Mouse (Mus musculus): ENCODE measurements around the gene Abr. TPM values are rescaled to one million over a fixed set of nuclear protein-coding genes. Genes with fewer than 3 reads are reported as not detected.

Gene Abr
- polyA plus RNA-seq, 1 experiment from 2014 or later, result 73.4 TPM

GRCm38 (mm10) chr11:76586119-76586518 is 36.0 kb downstream of the Abr start:
- no peaks in the 10 kb centered on the region for H3K4me1 ChIP-seq
- WGBS, result 83% methylated on average over 3 of the region's 3 CpGs
- ATAC-seq (ENCODE audit: low FRiP score), result no peak

GRCm38 (mm10) chr11:76577588-76578257 is 44.4 kb downstream of the Abr start:
- no peak overlapping the region for H3K4me3 ChIP-seq (replicated peaks)
- H3K27ac ChIP-seq, result no peak overlapping the region
- peaks cover 7% of the 10 kb centered on the region; the same call in 1 of the 2 replicates for H3K4me1 ChIP-seq
- no peaks in the 10 kb centered on the region for H3K36me3 ChIP-seq (replicated peaks)
- H3K27me3 ChIP-seq, result peaks cover 9% of the 10 kb centered on the region
- no peak overlapping the region for H3K4me2 ChIP-seq
- no peaks in the 10 kb centered on the region for H3K9me3 ChIP-seq
- 30% methylated on average over 12 of the region's 12 CpGs for WGBS
- H3K9ac ChIP-seq, result no peak overlapping the region
- ATAC-seq (ENCODE audit: low FRiP score), result peak; percentile 74

More at GRCm38 (mm10) chr11:76586119-76586518, 36.0 kb downstream of the Abr start:
- no peak overlapping the region for H3K4me3 ChIP-seq (replicated peaks)
- no peaks in the 10 kb centered on the region for H3K9me3 ChIP-seq
- H3K27me3 ChIP-seq, result no peaks in the 10 kb centered on the region
- H3K36me3 ChIP-seq (replicated peaks), result no peaks in the 10 kb centered on the region
- H3K4me2 ChIP-seq, result no peak overlapping the region
- no peak overlapping the region for H3K27ac ChIP-seq
- no peak overlapping the region for H3K9ac ChIP-seq

- Histone ChIP-seq H3K4me1 (peaks cover 38% of the 10 kb centered on the region), H3K9me3 (no peaks in the 10 kb centered on the region), H3K27ac (no peak overlapping the region), H3K27me3 (peaks cover 23% of the 10 kb centered on the region), H3K36me3 (replicated peaks) (no peaks in the 10 kb centered on the region), H3K4me2 (no peak overlapping the region), H3K4me3 (replicated peaks) (no peak overlapping the region), H3K9ac (no peak overlapping the region)
- no peak for ATAC-seq (ENCODE audit: low FRiP score)
- 85% methylated on average over 6 of the region's 6 CpGs for WGBS
Observed at GRCm38 (mm10) chr11:76572820-76573385, 49.2 kb downstream of the Abr start.

- Histone ChIP-seq H3K36me3 (replicated peaks) (no peaks in the 10 kb centered on the region), H3K4me1 (peaks cover 35% of the 10 kb centered on the region), H3K4me3 (replicated peaks) (peak overlapping the region; percentile 70), H3K9me3 (no peaks in the 10 kb centered on the region), H3K4me2 (peak overlapping the region; percentile 98), H3K9ac (peak overlapping the region; percentile 88), H3K27me3 (peaks cover 20% of the 10 kb centered on the region), H3K27ac (no peak overlapping the region)
- WGBS, result 7% methylated on average over 9 of the region's 9 CpGs
- peak; percentile 54 for ATAC-seq (ENCODE audit: low FRiP score)
Observed at GRCm38 (mm10) chr11:76571613-76571929, 50.5 kb downstream of the Abr start.

GRCm38 (mm10) chr11:76570741-76571612 is 51.1 kb downstream of the Abr start:
- peak overlapping the region; percentile 70 for H3K4me3 ChIP-seq (replicated peaks)
- peak; percentile 82 for ATAC-seq (ENCODE audit: low FRiP score)
- peak overlapping the region; percentile 98 for H3K4me2 ChIP-seq
- WGBS, result under 1% methylated on average over 64 of the region's 66 CpGs
- H3K9me3 ChIP-seq, result no peaks in the 10 kb centered on the region
- H3K4me1 ChIP-seq, result peaks cover 38% of the 10 kb centered on the region
- no peaks in the 10 kb centered on the region for H3K36me3 ChIP-seq (replicated peaks)
- H3K27me3 ChIP-seq, result peaks cover 20% of the 10 kb centered on the region
- H3K9ac ChIP-seq, result peak overlapping the region; percentile 88
- H3K27ac ChIP-seq, result no peak overlapping the region; the same call in 1 of the 2 replicates

- 6% methylated on average over 10 of the region's 10 CpGs for WGBS
- Histone ChIP-seq H3K4me3 (replicated peaks) (peak overlapping the region; percentile 70), H3K9me3 (no peaks in the 10 kb centered on the region), H3K27me3 (peaks cover 20% of the 10 kb centered on the region), H3K4me1 (peaks cover 41% of the 10 kb centered on the region), H3K36me3 (replicated peaks) (no peaks in the 10 kb centered on the region), H3K27ac (no peak overlapping the region), H3K4me2 (peak overlapping the region; percentile 98), H3K9ac (peak overlapping the region; percentile 88)
- no peak for ATAC-seq (ENCODE audit: low FRiP score)
Observed at GRCm38 (mm10) chr11:76570201-76570731, 51.8 kb downstream of the Abr start.

GRCm38 (mm10) chr11:76569436-76569835 is 52.7 kb downstream of the Abr start:
- peak overlapping the region; percentile 70; the same call in 1 of the 2 replicates for H3K4me3 ChIP-seq (replicated peaks)
- no peak overlapping the region; the same call in 1 of the 2 replicates for H3K27ac ChIP-seq
- H3K9me3 ChIP-seq, result no peaks in the 10 kb centered on the region
- H3K4me2 ChIP-seq, result peak overlapping the region; percentile 98
- 38% methylated on average over 3 of the region's 3 CpGs for WGBS
- no peaks in the 10 kb centered on the region for H3K36me3 ChIP-seq (replicated peaks)
- H3K9ac ChIP-seq, result no peak overlapping the region
- peaks cover 20% of the 10 kb centered on the region for H3K27me3 ChIP-seq
- H3K4me1 ChIP-seq, result peaks cover 37% of the 10 kb centered on the region
- ATAC-seq (ENCODE audit: low FRiP score), result no peak

GRCm38 (mm10) chr11:76566081-76566480 is 56.0 kb downstream of the Abr start:
- H3K9me3 ChIP-seq, result no peaks in the 10 kb centered on the region
- H3K4me1 ChIP-seq, result peaks cover 39% of the 10 kb centered on the region
- no peak overlapping the region for H3K4me3 ChIP-seq (replicated peaks)
- H3K27me3 ChIP-seq, result peaks cover 4% of the 10 kb centered on the region
- 67% methylated on average over 3 of the region's 3 CpGs for WGBS
- no peak overlapping the region for H3K9ac ChIP-seq
- no peak overlapping the region for H3K4me2 ChIP-seq
- H3K27ac ChIP-seq, result no peak overlapping the region
- H3K36me3 ChIP-seq (replicated peaks), result no peaks in the 10 kb centered on the region
- ATAC-seq (ENCODE audit: low FRiP score), result no peak

GRCm38 (mm10) chr11:76562584-76562983 is 59.5 kb downstream of the Abr start:
- H3K4me3 ChIP-seq (replicated peaks), result no peak overlapping the region
- no peak for ATAC-seq (ENCODE audit: low FRiP score)
- no peaks in the 10 kb centered on the region for H3K9me3 ChIP-seq
- H3K9ac ChIP-seq, result no peak overlapping the region
- peaks cover 14% of the 10 kb centered on the region for H3K4me1 ChIP-seq
- 52% methylated on average over 3 of the region's 3 CpGs for WGBS
- H3K27me3 ChIP-seq, result no peaks in the 10 kb centered on the region
- no peak overlapping the region for H3K4me2 ChIP-seq
- H3K27ac ChIP-seq, result no peak overlapping the region
- peaks cover 3% of the 10 kb centered on the region; the same call in 1 of the 2 replicates for H3K36me3 ChIP-seq (replicated peaks)

GRCm38 (mm10) chr11:76562165-76562564 is 59.9 kb downstream of the Abr start:
- H3K4me3 ChIP-seq (replicated peaks), result no peak overlapping the region
- no peaks in the 10 kb centered on the region for H3K9me3 ChIP-seq
- H3K4me1 ChIP-seq, result peaks cover 14% of the 10 kb centered on the region
- H3K4me2 ChIP-seq, result no peak overlapping the region
- no peak overlapping the region for H3K9ac ChIP-seq
- ATAC-seq (ENCODE audit: low FRiP score), result no peak
- no peak overlapping the region for H3K27ac ChIP-seq
- H3K36me3 ChIP-seq (replicated peaks), result peaks cover 3% of the 10 kb centered on the region; the same call in 1 of the 2 replicates
- 37% methylated on average over 4 of the region's 4 CpGs for WGBS
- no peaks in the 10 kb centered on the region for H3K27me3 ChIP-seq

GRCm38 (mm10) chr11:76557837-76558236 is 64.3 kb downstream of the Abr start:
- H3K4me3 ChIP-seq (replicated peaks), result no peak overlapping the region
- H3K4me1 ChIP-seq, result peaks cover 8% of the 10 kb centered on the region
- ATAC-seq (ENCODE audit: low FRiP score), result no peak
- no peaks in the 10 kb centered on the region for H3K27me3 ChIP-seq
- no peaks in the 10 kb centered on the region for H3K9me3 ChIP-seq
- H3K4me2 ChIP-seq, result no peak overlapping the region
- WGBS, result 82% methylated on average over 4 of the region's 4 CpGs
- peaks cover 3% of the 10 kb centered on the region; the same call in 1 of the 2 replicates for H3K36me3 ChIP-seq (replicated peaks)
- H3K27ac ChIP-seq, result no peak overlapping the region
- no peak overlapping the region for H3K9ac ChIP-seq

- Histone ChIP-seq H3K9ac (no peak overlapping the region), H3K4me3 (replicated peaks) (no peak overlapping the region), H3K36me3 (replicated peaks) (no peaks in the 10 kb centered on the region), H3K27me3 (no peaks in the 10 kb centered on the region), H3K4me1 (peaks cover 8% of the 10 kb centered on the region; the same call in 1 of the 2 replicates), H3K9me3 (no peaks in the 10 kb centered on the region), H3K27ac (no peak overlapping the region), H3K4me2 (no peak overlapping the region)
- 84% methylated on average over 4 of the region's 4 CpGs for WGBS
- ATAC-seq (ENCODE audit: low FRiP score), result no peak
Observed at GRCm38 (mm10) chr11:76548153-76548721, 73.9 kb downstream of the Abr start.
